Mouse (Mus musculus): Measurements from ENCODE around the gene Olfr611. TPM values are rescaled to one million over a fixed set of nuclear protein-coding genes. Genes with fewer than 3 reads are reported as not detected.
"Not testable (repeated sequence)": the region's sequence is repeated elsewhere in the genome, so short reads cannot be mapped to it uniquely, and the experiment has no call there.

The Olfr611 gene
- not detected for polyA plus RNA-seq (2021)

DNA sequence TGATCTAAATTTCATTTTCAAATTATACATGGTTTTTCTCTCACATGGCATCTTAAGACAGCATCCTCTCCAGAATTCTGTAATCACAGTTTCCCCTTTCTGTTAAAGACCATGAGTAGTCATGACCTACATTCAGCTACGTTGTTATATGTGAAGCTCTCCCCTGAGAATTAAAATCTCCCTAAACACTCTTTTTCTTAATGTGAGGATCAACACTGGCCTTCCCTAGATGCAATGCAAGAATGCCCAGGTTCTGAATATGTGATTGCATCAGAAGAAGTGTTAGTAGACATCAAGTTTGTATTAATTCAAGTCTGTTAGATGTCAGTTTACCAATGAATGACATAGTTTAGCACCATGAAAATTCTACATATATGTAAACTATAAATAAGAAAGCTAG is at the start of gene Olfr611:
Gene Olfr611, minus strand, starts transcription at position 101 of the 400 bp plus-strand sequence.
- in situ Hi-C loops (cut with MboI; ENCODE audit: low pct_unique_long_range_greater_than_20kb); H3K27me3 ChIP-seq; POLR2A ChIA-PET; DNase-seq (ENCODE audit: low read depth, low spot score); ATAC-seq; CTCF ChIA-PET: not testable (repeated sequence)

DNA sequence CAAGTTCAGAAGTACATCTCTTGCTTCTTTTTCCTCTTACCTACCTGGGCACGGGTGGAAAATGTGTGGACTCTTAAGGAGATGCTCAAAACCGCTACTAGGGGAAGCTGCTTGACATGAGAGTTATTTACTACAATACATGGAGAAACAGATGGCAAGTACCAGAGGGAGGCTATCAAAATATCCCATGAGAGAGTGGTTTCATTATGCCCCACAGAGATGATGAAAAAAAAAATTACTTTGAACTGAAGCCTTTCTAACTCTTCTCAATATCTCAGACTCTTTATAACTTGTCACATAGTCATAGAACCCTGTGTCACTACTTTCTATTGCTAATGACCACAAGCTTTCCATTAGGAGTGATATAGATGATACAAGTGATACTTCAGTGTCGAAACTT is 48.4 kb upstream of the Olfr611 start, which contains the start of gene Olfr616:
Gene Olfr616, minus strand, starts transcription at position 101 of the 400 bp plus-strand sequence.
- DNase-seq (ENCODE audit: low read depth, low spot score) (no peak), ATAC-seq (no peak)
- POLR2A ChIA-PET, result no interaction called here
- no peak for TF ChIP-seq CTCF (IDR thresholded peaks at IDR 0.05)
- CTCF ChIA-PET, result no interaction called here
- in situ Hi-C loops (cut with MboI; ENCODE audit: low pct_unique_long_range_greater_than_20kb), result no loop called here
- no peaks in the 10 kb centered on the region for H3K27me3 ChIP-seq

DNA sequence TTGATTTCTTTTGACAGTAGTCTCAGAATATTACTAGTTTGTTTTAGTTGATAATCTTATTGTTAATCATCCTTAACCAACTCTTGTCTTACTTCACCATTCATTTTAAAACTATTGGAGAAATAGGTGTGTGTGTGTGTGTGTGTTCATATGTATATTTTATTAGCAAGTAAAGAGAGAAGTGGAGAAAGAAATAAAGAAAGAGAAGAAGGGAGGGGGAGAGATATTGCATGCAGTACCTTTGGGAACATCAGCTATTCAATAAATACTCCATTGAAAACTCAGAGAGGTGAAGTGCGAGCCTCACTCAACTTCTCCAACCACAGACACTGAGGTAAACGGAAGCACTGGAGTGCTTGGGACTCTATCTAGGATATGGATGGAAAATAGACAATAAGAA is 35.1 kb upstream of the Olfr611 start, which contains the start of gene Olfr615:
Gene Olfr615, plus strand, starts transcription at position 301 of the 400 bp plus-strand sequence.
- in situ Hi-C loops (cut with MboI; ENCODE audit: low pct_unique_long_range_greater_than_20kb), result no loop called here
- ChIA-PET POLR2A (no interaction called here), CTCF (no interaction called here)
- H3K27me3 ChIP-seq, result no peaks in the 10 kb centered on the region
- no peak for TF ChIP-seq CTCF (IDR thresholded peaks at IDR 0.05)
- DNase-seq (ENCODE audit: low read depth, low spot score) (no peak), ATAC-seq (no peak)

DNA sequence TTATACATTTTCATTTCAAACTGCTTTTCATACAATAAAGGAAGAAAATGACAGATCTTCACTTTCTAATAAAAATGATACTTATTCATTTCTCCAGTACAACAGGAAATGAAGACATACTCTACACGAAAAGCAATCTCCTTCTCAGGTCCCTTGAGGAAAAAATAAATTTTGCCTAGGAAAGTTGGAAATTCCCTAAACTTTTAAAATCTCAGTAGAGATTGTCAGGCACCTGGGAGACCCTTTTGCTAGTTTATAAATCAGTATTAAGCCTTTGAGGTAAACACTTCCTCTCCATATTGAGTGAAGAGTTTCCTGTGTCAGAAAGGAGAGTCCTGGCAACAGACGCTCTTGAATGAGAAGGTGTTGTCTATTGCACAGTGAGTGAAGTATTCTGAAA is 27.1 kb upstream of the Olfr611 start, which contains the start of gene Olfr613:
Gene Olfr613, plus strand, starts transcription at position 301 of the 400 bp plus-strand sequence.
- DNase-seq (ENCODE audit: low read depth, low spot score), result no peak
- no peak for ATAC-seq
- CTCF ChIA-PET, result no interaction called here
- no peaks in the 10 kb centered on the region for H3K27me3 ChIP-seq
- POLR2A ChIA-PET, result no interaction called here
- in situ Hi-C loops (cut with MboI; ENCODE audit: low pct_unique_long_range_greater_than_20kb), result no loop called here
- TF ChIP-seq CTCF (IDR thresholded peaks at IDR 0.05), result no peak

DNA sequence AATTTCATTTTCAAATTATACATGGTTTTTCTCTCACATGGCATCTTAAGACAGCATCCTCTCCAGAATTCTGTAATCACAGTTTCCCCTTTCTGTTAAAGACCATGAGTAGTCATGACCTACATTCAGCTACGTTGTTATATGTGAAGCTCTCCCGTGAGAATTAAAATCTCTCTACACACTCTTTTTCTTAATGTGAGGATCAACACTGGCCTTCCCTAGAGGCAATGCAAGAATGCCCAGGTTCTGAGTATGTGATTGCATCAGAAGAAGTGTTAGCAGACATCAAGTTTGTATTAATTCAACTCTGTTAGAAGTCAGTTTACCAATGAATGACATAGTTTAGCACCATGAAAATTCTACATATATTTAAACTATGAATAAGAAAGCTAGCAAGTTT is 22.0 kb upstream of the Olfr611 start, which contains the start of gene Olfr612:
Gene Olfr612, minus strand, starts transcription at position 101 of the 400 bp plus-strand sequence.
- ATAC-seq; H3K27me3 ChIP-seq; in situ Hi-C loops (cut with MboI; ENCODE audit: low pct_unique_long_range_greater_than_20kb); CTCF ChIA-PET; POLR2A ChIA-PET; DNase-seq (ENCODE audit: low read depth, low spot score): not testable (repeated sequence)

DNA sequence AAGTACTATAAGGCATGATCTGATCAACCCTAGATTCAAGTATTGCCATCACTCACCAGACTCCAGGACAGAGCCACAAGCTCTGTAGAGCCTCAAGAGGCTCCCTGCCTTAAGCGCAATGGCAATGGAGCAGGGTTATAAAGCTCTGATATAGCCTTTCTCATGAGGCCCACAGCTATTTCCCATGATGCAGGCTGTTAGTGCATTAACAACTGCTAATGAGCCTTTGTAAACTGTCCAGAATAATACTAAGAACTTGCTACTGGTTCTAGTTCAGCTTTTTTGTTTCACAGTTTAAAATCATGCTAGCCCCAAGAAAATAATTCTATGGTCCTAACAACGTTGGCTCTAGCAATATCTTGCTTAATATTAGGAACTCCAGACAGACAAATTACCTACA is 8.6 kb downstream of the Olfr611 start, which contains the start of gene Olfr610:
Gene Olfr610, minus strand, starts transcription at position 101 of the 400 bp plus-strand sequence.
- ChIA-PET CTCF (no interaction called here), POLR2A (no interaction called here)
- in situ Hi-C loops (cut with MboI; ENCODE audit: low pct_unique_long_range_greater_than_20kb), result no loop called here
- TF ChIP-seq CTCF (IDR thresholded peaks at IDR 0.05), result no peak
- no peak for ATAC-seq
- H3K27me3 ChIP-seq, result no peaks in the 10 kb centered on the region
- DNase-seq (ENCODE audit: low read depth, low spot score), result no peak

DNA sequence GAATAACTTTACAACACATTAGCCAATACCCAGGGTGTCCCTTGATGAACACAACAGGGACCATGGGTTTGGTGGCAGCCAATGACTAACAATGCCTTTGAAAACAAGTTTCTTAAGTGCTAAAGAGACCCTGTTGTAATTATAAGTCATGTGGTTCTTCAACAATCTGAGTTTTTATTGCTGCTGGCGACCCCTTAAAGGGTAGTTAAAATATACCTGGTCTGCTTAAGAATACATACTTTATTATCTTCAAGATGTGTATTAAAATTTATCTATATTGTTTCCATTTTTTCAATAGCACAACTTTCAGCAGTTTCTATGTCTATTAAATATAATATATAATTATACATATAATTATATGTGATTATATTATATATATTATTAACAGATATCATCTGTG is 22.7 kb downstream of the Olfr611 start, which contains the start of gene Olfr609:
Gene Olfr609, minus strand, starts transcription at position 101 of the 400 bp plus-strand sequence.
- no peak for TF ChIP-seq CTCF (IDR thresholded peaks at IDR 0.05)
- CTCF ChIA-PET, result no interaction called here
- ATAC-seq (no peak), DNase-seq (ENCODE audit: low read depth, low spot score) (no peak)
- in situ Hi-C loops (cut with MboI; ENCODE audit: low pct_unique_long_range_greater_than_20kb), result no loop called here
- H3K27me3 ChIP-seq, result no peaks in the 10 kb centered on the region
- POLR2A ChIA-PET, result no interaction called here

DNA sequence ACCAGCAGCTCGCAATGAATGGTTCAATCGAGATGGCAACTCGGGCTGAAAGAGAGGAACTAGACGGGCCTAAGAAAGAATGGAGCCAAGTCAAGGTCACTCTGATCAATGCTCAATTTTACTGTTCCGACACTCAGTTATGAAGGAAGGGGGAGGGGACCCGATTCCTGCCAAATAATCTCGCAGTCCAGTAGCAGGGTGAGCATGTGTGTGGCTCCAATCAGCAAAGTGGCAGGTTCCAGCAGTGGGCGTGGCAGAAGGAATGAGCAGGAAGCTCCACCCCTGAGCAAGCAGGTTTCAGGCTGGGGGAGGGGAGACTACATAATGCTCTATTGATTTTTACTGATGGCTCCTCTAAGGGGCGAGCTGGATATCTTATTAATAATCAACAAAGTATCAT is 43.5 kb downstream of the Olfr611 start:
- H3K27me3 ChIP-seq; ATAC-seq; DNase-seq (ENCODE audit: low read depth, low spot score); POLR2A ChIA-PET; in situ Hi-C loops (cut with MboI; ENCODE audit: low pct_unique_long_range_greater_than_20kb); CTCF ChIA-PET: not testable (repeated sequence)

DNA sequence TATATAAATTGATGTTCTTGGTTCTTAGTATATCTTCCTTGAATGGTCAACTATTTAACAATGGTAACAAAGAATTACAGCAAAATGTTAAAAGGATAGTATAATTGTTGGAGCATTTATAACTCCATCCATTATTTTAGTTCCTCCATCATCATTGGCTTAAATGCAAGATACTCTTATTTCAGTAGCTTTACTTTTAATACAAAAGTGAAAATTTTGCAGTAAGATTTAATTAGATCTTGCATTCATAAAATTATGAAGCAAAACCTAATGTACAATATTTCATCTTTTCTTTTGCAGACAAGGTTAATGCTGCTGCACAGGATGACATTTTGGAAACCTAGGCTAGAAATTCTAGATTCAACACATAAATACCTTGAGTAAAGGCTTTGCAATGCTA is 51.1 kb downstream of the Olfr611 start, which contains the start of gene Olfr608:
Gene Olfr608, plus strand, starts transcription at position 301 of the 400 bp plus-strand sequence.
- DNase-seq (ENCODE audit: low read depth, low spot score) (no peak), ATAC-seq (no peak)
- no peaks in the 10 kb centered on the region for H3K27me3 ChIP-seq
- POLR2A ChIA-PET, result no interaction called here
- in situ Hi-C loops (cut with MboI; ENCODE audit: low pct_unique_long_range_greater_than_20kb), result no loop called here
- no peak for TF ChIP-seq CTCF (IDR thresholded peaks at IDR 0.05)
- CTCF ChIA-PET, result no interaction called here

Other genes starting within 250 kb of the Olfr611 start
- gene Olfr596, start 215.2 kb downstream of the Olfr611 start, polyA plus RNA-seq (2021), result not detected
- gene Olfr597, start 204.5 kb downstream of the Olfr611 start, polyA plus RNA-seq (2021), result not detected
- gene Olfr598, start 197.3 kb downstream of the Olfr611 start, polyA plus RNA-seq (2021), result not detected
- not detected for gene Olfr599, start 184.9 kb downstream of the Olfr611 start, polyA plus RNA-seq (2021)
- not detected for gene Olfr600, start 171.2 kb downstream of the Olfr611 start, polyA plus RNA-seq (2021)
- not detected for gene Olfr601, start 158.2 kb downstream of the Olfr611 start, polyA plus RNA-seq (2021)
- not detected for gene Olfr603, start 134.7 kb downstream of the Olfr611 start, polyA plus RNA-seq (2021)
- not detected for gene Usp17lc, start 105.8 kb downstream of the Olfr611 start, polyA plus RNA-seq (2021)
- gene Olfr605, start 75.4 kb downstream of the Olfr611 start, polyA plus RNA-seq (2021), result not detected
- not detected for gene Olfr606, start 71.8 kb downstream of the Olfr611 start, polyA plus RNA-seq (2021)
- gene Olfr607, start 56.7 kb downstream of the Olfr611 start, polyA plus RNA-seq (2021), result not detected
- gene Olfr608, start 51.0 kb downstream of the Olfr611 start, polyA plus RNA-seq (2021), result not detected
- gene Olfr609, start 22.8 kb downstream of the Olfr611 start, polyA plus RNA-seq (2021), result not detected
- not detected for gene Olfr610, start 8.7 kb downstream of the Olfr611 start, polyA plus RNA-seq (2021)
- gene Olfr612, start 21.9 kb upstream of the Olfr611 start, polyA plus RNA-seq (2021), result not detected
- gene Olfr613, start 27.2 kb upstream of the Olfr611 start, polyA plus RNA-seq (2021), result 0.42 TPM
- not detected for gene Olfr615, start 35.2 kb upstream of the Olfr611 start, polyA plus RNA-seq (2021)
- not detected for gene Olfr616, start 48.3 kb upstream of the Olfr611 start, polyA plus RNA-seq (2021)
- gene Olfr617, start 52.2 kb upstream of the Olfr611 start, polyA plus RNA-seq (2021), result not detected
- gene Olfr618, start 69.3 kb upstream of the Olfr611 start, polyA plus RNA-seq (2021), result not detected
- gene Olfr619, start 79.7 kb upstream of the Olfr611 start, polyA plus RNA-seq (2021), result not detected
- not detected for gene Olfr620, start 91.7 kb upstream of the Olfr611 start, polyA plus RNA-seq (2021)
- not detected for gene Olfr622, start 121.9 kb upstream of the Olfr611 start, polyA plus RNA-seq (2021)
- not detected for gene Olfr623, start 142.9 kb upstream of the Olfr611 start, polyA plus RNA-seq (2021)
- gene Olfr624, start 150.3 kb upstream of the Olfr611 start, polyA plus RNA-seq (2021), result 0.15 TPM
- gene Olfr625-ps1, start 161.9 kb upstream of the Olfr611 start, polyA plus RNA-seq (2021), result not detected
- gene Olfr243, start 193.8 kb upstream of the Olfr611 start, polyA plus RNA-seq (2021), result not detected
- gene Olfr628, start 209.5 kb upstream of the Olfr611 start, polyA plus RNA-seq (2021), result not detected
- not detected for gene Olfr629, start 224.1 kb upstream of the Olfr611 start, polyA plus RNA-seq (2021)
- not detected for gene Olfr630, start 236.5 kb upstream of the Olfr611 start, polyA plus RNA-seq (2021)

Measured in Patski (cell line).